ENCODE assay signal across 8 mouse cellular contexts in the genomic region with DNA sequence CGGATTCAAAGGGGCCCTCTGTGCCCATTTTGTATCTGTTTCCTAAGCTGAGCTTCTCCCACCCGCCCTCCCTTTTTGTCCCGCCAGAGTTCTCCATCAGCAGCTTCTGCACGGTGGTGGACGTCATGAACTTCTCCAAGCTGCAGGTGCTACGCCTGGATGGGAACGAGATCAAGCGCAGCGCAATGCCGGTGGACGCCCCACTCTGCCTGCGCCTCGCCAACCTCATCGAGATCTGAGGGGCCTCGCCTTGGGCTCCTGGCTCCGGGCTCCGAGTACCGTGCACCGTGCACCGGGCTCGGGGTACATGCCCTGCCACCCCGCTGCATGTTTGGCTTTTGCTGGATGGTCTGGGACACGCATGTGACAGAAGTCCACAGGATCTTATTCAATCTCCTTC. TPM values are rescaled to one million over a fixed set of nuclear protein-coding genes. Genes with fewer than 3 reads are reported as not detected.
A peak's percentile ranks its signal among the peaks of the same experiment; 100 is the strongest.
DNase-seq lines count a peak whose midpoint lies in the region; ATAC-seq lines count a peak whose summit lies in the region.
"Had no signal": no experiment of that assay in that cellular context is flagged by ENCODE, and none has a peak within 500 bp of the region (broad histone marks: within the 10 kb centered on the region; RNA-seq: fewer than 3 reads in every experiment).

No protein-coding gene starts in this region.

- H3K9me3 ChIP-seq in lung, embryonic 15.5 days = no peaks in the 10 kb centered on the region
- H3K9me3 ChIP-seq in forebrain, embryonic 15.5 days = no peaks in the 10 kb centered on the region
- no peaks in the 10 kb centered on the region for H3K9me3 ChIP-seq in limb, embryonic 13.5 days
- no peaks in the 10 kb centered on the region for H3K9me3 ChIP-seq in stomach, embryonic 15.5 days

- H3K4me3 ChIP-seq in lung, embryonic 15.5 days = no peak overlapping the region
- H3K4me3 ChIP-seq in forebrain, embryonic 15.5 days = peak overlapping the region; percentile 27
- peak overlapping the region; percentile 14; the same call in 1 of the 2 replicates for H3K4me3 ChIP-seq in limb, embryonic 13.5 days
- 0 out of 2 replicates have a peak overlapping the region, but pooled peaks have one; percentile 18 for H3K4me3 ChIP-seq in stomach, embryonic 15.5 days (replicated peaks)

- DNase-seq in lung, postnatal 36 days = no peak
- no peak for DNase-seq in left cerebral cortex, postnatal 36 days (ENCODE audit: low spot score in 2 of 2)
- no peak for DNase-seq in adrenal gland, adult 2 months

- intact Hi-C loops in left cerebral cortex, postnatal 36 days (cut with DNase I) = loop anchor here (2.0 to 5.0 kb wide), 2 partner anchors 86 to 414 kb away; no protein-coding TSS in a partner anchor

- no peak; the same call in 1 of the 2 replicates for ATAC-seq in lung, embryonic 15.5 days (ENCODE audit: borderline replicate concordance, extremely low read depth, low FRiP score, low TSS enrichment)
- peak; percentile 53 for ATAC-seq in forebrain, embryonic 15.5 days (replicated peaks)
- ATAC-seq in limb, embryonic 13.5 days (ENCODE audit: low FRiP score, low read depth) = no peak
- ATAC-seq in stomach, embryonic 15.5 days (ENCODE audit: insufficient read depth, low FRiP score, low read depth) = no peak

- H3K4me1 ChIP-seq in lung, embryonic 15.5 days = peaks cover 48% of the 10 kb centered on the region
- peaks cover 10% of the 10 kb centered on the region; the same call in 1 of the 2 replicates for H3K4me1 ChIP-seq in forebrain, embryonic 15.5 days
- peaks cover 33% of the 10 kb centered on the region for H3K4me1 ChIP-seq in limb, embryonic 13.5 days
- no peaks in the 10 kb centered on the region for H3K4me1 ChIP-seq in stomach, embryonic 15.5 days

- H3K27me3 ChIP-seq in lung, embryonic 15.5 days = no peaks in the 10 kb centered on the region
- H3K27me3 ChIP-seq in forebrain, embryonic 15.5 days = no peaks in the 10 kb centered on the region
- H3K27me3 ChIP-seq in limb, embryonic 13.5 days = peaks cover 12% of the 10 kb centered on the region; the same call in 1 of the 2 replicates
- H3K27me3 ChIP-seq in stomach, embryonic 15.5 days (replicated peaks) = no peaks in the 10 kb centered on the region; the same call in 1 of the 2 replicates

- no peak overlapping the region for H3K27ac ChIP-seq in lung, embryonic 15.5 days
- no peak overlapping the region for H3K27ac ChIP-seq in forebrain, embryonic 15.5 days (replicated peaks)
- no peak overlapping the region for H3K27ac ChIP-seq in limb, embryonic 13.5 days
- H3K27ac ChIP-seq in stomach, embryonic 15.5 days = no peak overlapping the region

- no peak overlapping the region for H3K9ac ChIP-seq in lung, embryonic 15.5 days
- H3K9ac ChIP-seq in forebrain, embryonic 15.5 days (replicated peaks) = peak overlapping the region; percentile 0; the same call in 1 of the 2 replicates
- no peak overlapping the region for H3K9ac ChIP-seq in limb, embryonic 13.5 days
- no peak overlapping the region for H3K9ac ChIP-seq in stomach, embryonic 15.5 days

- 29% methylated on average over 23 of the region's 23 CpGs for WGBS in lung, embryonic 15.5 days
- 19% methylated on average over 23 of the region's 23 CpGs for WGBS in forebrain, embryonic 15.5 days
- WGBS in limb, embryonic 13.5 days = 20% methylated on average over 23 of the region's 23 CpGs
- WGBS in stomach, embryonic 15.5 days = 27% methylated on average over 23 of the region's 23 CpGs

- H3K4me2 ChIP-seq in lung, embryonic 15.5 days = peak overlapping the region; percentile 39; the same call in 1 of the 2 replicates
- peak overlapping the region; percentile 42 for H3K4me2 ChIP-seq in forebrain, embryonic 15.5 days (replicated peaks)
- peak overlapping the region; percentile 58 for H3K4me2 ChIP-seq in limb, embryonic 13.5 days (replicated peaks)
- peak overlapping the region; percentile 48 for H3K4me2 ChIP-seq in stomach, embryonic 15.5 days

- no peaks in the 10 kb centered on the region; the same call in 1 of the 2 replicates for H3K36me3 ChIP-seq in lung, embryonic 15.5 days
- no peaks in the 10 kb centered on the region for H3K36me3 ChIP-seq in forebrain, embryonic 15.5 days
- no peaks in the 10 kb centered on the region for H3K36me3 ChIP-seq in limb, embryonic 13.5 days
- H3K36me3 ChIP-seq in stomach, embryonic 15.5 days = no peaks in the 10 kb centered on the region

RNA-seq across cellular contexts. Expression of a gene that starts 9.3 kb away (rescaled TPM):
- polyA plus RNA-seq in lung, embryonic 15.5 days (2015; fragmentation: Nextera tagmentation; extraction: Ambion mirVana) = 193 and 195 TPM in 2 replicates
- polyA plus RNA-seq in forebrain, embryonic 15.5 days (2015; fragmentation: Nextera tagmentation; extraction: Ambion mirVana) = 4.2 and 6.4 TPM in 2 replicates
- polyA plus RNA-seq in limb, embryonic 13.5 days (2015; fragmentation: Nextera tagmentation; extraction: Ambion mirVana) = 42.1 and 48.5 TPM in 2 replicates
- 9.0 and 11.1 TPM in 2 replicates for polyA plus RNA-seq in stomach, embryonic 15.5 days (2015; fragmentation: Nextera tagmentation; extraction: Ambion mirVana)
- 10 to 100 TPM; 12.7 to 22.2 TPM for total RNA-seq in left cerebral cortex, postnatal 36 days (2021)
- 10 to 100 TPM; 10.1 to 12.4 TPM for total RNA-seq in adrenal gland, adult 2 months (2021)
- polyA plus RNA-seq in adrenal gland, adult 2 months (2012; rRNA removed) = 13.4 and 17.9 TPM in 2 replicates
- total RNA-seq: megakaryocyte-erythroid progenitor cell, adult 5-6 weeks had no signal

RNA-seq across cellular contexts. Expression of a gene that starts 32.5 kb away (rescaled TPM):
- 111 and 115 TPM in 2 replicates for polyA plus RNA-seq in lung, embryonic 15.5 days (2015; fragmentation: Nextera tagmentation; extraction: Ambion mirVana)
- 69.4 and 76.8 TPM in 2 replicates for polyA plus RNA-seq in forebrain, embryonic 15.5 days (2015; fragmentation: Nextera tagmentation; extraction: Ambion mirVana)
- 27.1 and 28.2 TPM in 2 replicates for polyA plus RNA-seq in limb, embryonic 13.5 days (2015; fragmentation: Nextera tagmentation; extraction: Ambion mirVana)
- 72.2 and 72.4 TPM in 2 replicates for polyA plus RNA-seq in stomach, embryonic 15.5 days (2015; fragmentation: Nextera tagmentation; extraction: Ambion mirVana)
- 10 to 100 TPM; 12.4 to 44.2 TPM for total RNA-seq in left cerebral cortex, postnatal 36 days (2021)
- total RNA-seq in adrenal gland, adult 2 months (2021) = 10 to 100 TPM; 20.3 to 55.2 TPM
- polyA plus RNA-seq in adrenal gland, adult 2 months (2012; rRNA removed) = 18.9 and 25.1 TPM in 2 replicates
